Mouse (Mus musculus) hindbrain, embryonic 13.5 days (tissue): ENCODE measurements at regions not wholly inside any gene's neighbourhood (a gene's known extent, or its start where the extent isn't known, plus 50 kb on each side); places are given as distances from the start of the nearest gene placed in this dataset.

ENCODE experiments used
- ATAC-seq: fragments of 200-750 bp; cut with Nextera tagmentation; 2 replicates; pipeline ENCODE4 v1.8.0; 2017; ENCODE audit warnings: moderate TSS enrichment; ENCODE audit not compliant: low FRiP score
- H3K27ac ChIP-seq: fragments of 300-500 bp; sonication (generic); 2 replicates; pipeline ENCODE4 v1.5.1; 2015; ENCODE audit warnings: inconsistent platforms, mild to moderate bottlenecking, moderate library complexity
- H3K27me3 ChIP-seq: fragments of 300-500 bp; sonication (generic); 2 replicates; pipeline ENCODE4 v1.6.1; 2015; ENCODE audit warnings: mild to moderate bottlenecking, inconsistent platforms
- H3K36me3 ChIP-seq: fragments of 300-500 bp; sonication (generic); 2 replicates; pipeline ENCODE4 v1.6.1; 2015; ENCODE audit warnings: mild to moderate bottlenecking, inconsistent platforms
- H3K4me1 ChIP-seq: fragments of 300-500 bp; sonication (generic); replicated peaks from 2 replicates; pipeline ENCODE4 v1.6.1; 2015; ENCODE audit warnings: inconsistent platforms
- H3K4me2 ChIP-seq: fragments of 300-500 bp; sonication (generic); 2 replicates; pipeline ENCODE4 v1.6.1; 2015; ENCODE audit warnings: inconsistent platforms, mild to moderate bottlenecking, moderate library complexity
- H3K4me3 ChIP-seq: fragments of 300-500 bp; sonication (generic); 2 replicates; pipeline ENCODE4 v1.5.1; 2015; ENCODE audit warnings: mild to moderate bottlenecking, inconsistent platforms
- H3K9ac ChIP-seq: fragments of 300-500 bp; sonication (generic); 2 replicates; pipeline ENCODE4 v1.6.1; 2015; ENCODE audit warnings: mild to moderate bottlenecking, inconsistent platforms
- H3K9me3 ChIP-seq: fragments of 300-500 bp; sonication (generic); 2 replicates; pipeline ENCODE4 v1.6.1; 2016; ENCODE audit warnings: inconsistent platforms
- WGBS: fragments of 180-500 bp; shearing (Covaris S2); methylation state at CpG from one replicate; pipeline ENCODE4 v1.1.7; 2015; 5-methylcytosine and 5-hydroxymethylcytosine counted together

DNA sequence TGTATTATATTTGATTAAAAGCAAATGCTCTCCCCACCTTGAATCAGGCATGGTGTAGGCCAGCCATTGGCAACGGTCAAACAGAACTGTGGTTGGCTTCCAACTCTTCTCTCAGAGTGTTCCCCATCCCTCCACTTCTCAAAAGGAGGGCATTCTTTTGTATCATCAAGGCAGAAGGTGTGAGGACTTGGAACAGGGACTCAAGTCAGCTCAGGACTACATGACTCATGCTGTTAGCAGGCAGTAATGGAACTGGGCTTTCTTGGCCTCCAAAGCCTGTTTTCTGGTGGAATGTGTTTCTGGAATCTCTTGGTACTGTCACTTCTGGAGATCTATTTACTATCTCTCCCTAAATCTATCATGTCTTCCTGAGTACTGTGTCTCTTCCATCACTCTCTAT, 216.3 kb upstream of the Slc30a5 start:
- Histone ChIP-seq H3K4me3 (no peak overlapping the region), H3K36me3 (no peaks in the 10 kb centered on the region), H3K4me2 (no peak overlapping the region), H3K9ac (no peak overlapping the region), H3K4me1 (no peaks in the 10 kb centered on the region), H3K27me3 (no peaks in the 10 kb centered on the region), H3K27ac (no peak overlapping the region), H3K9me3 (no peaks in the 10 kb centered on the region)
- ATAC-seq, result no peak
- WGBS, result 92% methylated on average over 1 of the region's 1 CpGs

DNA sequence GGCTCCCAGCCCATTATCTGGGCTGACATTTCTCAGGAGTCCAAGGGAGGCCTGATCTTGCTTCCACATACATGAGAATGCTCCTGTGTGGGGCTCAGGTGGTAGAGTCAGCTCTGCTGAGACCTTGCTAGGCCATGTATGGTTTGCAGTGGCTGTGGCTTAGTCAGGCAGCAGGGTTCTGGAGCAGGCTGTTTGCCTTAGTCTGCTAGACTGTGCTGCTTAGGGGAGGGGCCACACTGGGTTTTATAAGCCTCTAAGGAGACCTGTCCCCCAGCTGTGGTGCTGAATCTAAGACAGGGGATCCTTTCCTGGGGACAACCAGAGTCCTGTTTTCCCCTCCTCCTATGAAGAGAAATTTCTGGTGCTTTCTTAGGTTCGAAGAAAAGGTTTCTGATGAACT, 199.4 kb upstream of the Slc30a5 start:
- H3K9me3 ChIP-seq, result no peaks in the 10 kb centered on the region

DNA sequence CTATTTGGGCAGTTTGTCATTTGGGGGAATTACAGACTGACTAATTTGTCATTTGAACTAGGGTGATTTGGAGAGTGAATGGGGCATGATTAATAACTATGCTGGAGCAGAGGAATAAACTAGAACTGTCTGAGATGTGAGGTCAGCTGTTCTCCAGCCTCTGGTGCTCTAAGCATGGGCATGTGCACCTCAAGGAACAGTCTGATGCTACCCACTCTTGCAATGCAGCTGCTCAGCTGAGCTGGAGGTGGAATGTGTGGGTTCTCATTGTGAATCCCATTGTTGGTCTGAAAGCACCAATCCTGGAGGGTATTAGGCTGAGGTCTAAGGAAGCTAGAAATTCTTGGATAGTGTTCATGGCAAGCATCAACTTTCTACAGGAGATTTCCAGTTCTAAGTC, 192.8 kb upstream of the Slc30a5 start:
- H3K4me1 ChIP-seq, result no peaks in the 10 kb centered on the region
- no peak overlapping the region for H3K4me3 ChIP-seq
- H3K27me3 ChIP-seq, result no peaks in the 10 kb centered on the region
- no peak overlapping the region for H3K9ac ChIP-seq
- H3K4me2 ChIP-seq, result no peak overlapping the region
- no peak for ATAC-seq
- H3K27ac ChIP-seq, result no peak overlapping the region
- no peaks in the 10 kb centered on the region for H3K36me3 ChIP-seq
- no peaks in the 10 kb centered on the region for H3K9me3 ChIP-seq

More for the DNA sequence above, 199.4 kb upstream of the Slc30a5 start:
- Histone ChIP-seq H3K4me2 (no peak overlapping the region), H3K27ac (no peak overlapping the region), H3K4me3 (no peak overlapping the region), H3K27me3 (no peaks in the 10 kb centered on the region), H3K9ac (no peak overlapping the region), H3K36me3 (no peaks in the 10 kb centered on the region), H3K4me1 (no peaks in the 10 kb centered on the region)
- ATAC-seq, result no peak
- WGBS, result 80% methylated on average over 1 of the region's 1 CpGs

DNA sequence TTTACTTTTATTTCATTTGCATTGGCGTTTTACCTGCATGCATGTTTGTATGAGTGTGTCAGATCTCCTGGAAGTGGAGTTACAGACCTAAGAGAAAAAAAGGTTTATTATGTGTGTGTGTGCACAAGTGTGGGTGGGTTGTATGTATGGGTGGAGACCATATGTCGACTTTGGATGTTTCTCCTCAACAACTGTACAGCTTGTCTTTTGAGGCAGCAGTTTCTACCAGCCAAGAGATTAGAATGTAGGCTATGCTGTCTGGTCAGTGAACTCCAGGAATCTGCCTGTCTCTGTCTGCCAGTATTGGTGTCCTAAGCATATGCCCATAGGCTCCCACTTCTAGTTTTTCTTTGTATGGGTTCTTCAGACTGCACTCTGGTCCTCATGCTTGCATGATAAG, 192.3 kb upstream of the Slc30a5 start:
- Histone ChIP-seq H3K36me3 (no peaks in the 10 kb centered on the region), H3K4me1 (no peaks in the 10 kb centered on the region), H3K4me2 (no peak overlapping the region), H3K27me3 (no peaks in the 10 kb centered on the region), H3K4me3 (no peak overlapping the region), H3K9me3 (no peaks in the 10 kb centered on the region), H3K27ac (no peak overlapping the region), H3K9ac (no peak overlapping the region)
- ATAC-seq, result no peak
- 88% methylated on average over 2 of the region's 2 CpGs for WGBS

DNA sequence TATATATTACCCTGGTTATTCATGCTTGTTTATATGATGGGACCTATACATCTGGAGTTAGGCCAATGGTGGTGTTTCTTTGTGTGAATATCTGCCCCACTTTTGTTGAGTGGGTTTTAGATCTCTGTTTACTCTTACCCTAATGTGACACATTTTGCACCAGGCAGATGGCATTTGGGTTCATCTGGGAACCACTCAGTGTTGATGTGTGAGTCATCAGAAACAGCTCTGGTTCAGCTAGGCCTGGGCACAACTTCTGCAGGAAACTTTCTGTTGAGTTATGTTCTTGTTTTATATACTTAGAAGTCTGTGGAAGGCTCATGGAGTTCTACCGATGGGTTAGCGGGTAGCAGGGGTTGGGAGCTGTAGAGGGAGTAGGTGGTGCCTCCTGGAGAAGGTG, 191.7 kb upstream of the Slc30a5 start:
- no peak overlapping the region for H3K27ac ChIP-seq
- no peak for ATAC-seq
- H3K36me3 ChIP-seq, result no peaks in the 10 kb centered on the region
- H3K4me1 ChIP-seq, result no peaks in the 10 kb centered on the region
- no peaks in the 10 kb centered on the region for H3K27me3 ChIP-seq
- no peak overlapping the region for H3K4me3 ChIP-seq
- no peak overlapping the region for H3K4me2 ChIP-seq
- no peak overlapping the region for H3K9ac ChIP-seq
- 93% methylated on average over 2 of the region's 2 CpGs for WGBS
- H3K9me3 ChIP-seq, result no peaks in the 10 kb centered on the region

DNA sequence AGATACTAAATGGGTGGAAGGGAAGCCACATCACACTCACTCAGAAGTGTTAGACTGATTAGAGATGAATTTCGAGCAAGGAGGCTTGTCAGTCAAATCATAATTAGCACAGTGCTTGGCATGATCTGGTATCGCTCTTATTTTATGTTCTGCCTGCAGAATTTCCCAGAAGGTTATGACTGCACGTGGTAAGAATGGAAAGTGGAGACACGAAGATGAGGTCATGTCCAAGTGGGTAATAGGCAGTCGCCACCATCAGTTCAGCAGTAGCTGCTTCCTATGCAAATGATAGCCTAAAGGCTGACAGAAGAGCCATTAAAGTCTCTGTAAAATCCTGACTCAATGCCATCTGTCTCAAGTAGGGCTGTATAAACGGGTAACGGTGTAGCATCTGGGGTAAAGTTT, 186.0 kb upstream of the Slc30a5 start:
- no peak overlapping the region for H3K9ac ChIP-seq
- no peaks in the 10 kb centered on the region for H3K9me3 ChIP-seq
- no peaks in the 10 kb centered on the region for H3K27me3 ChIP-seq
- no peak overlapping the region for H3K4me2 ChIP-seq
- no peaks in the 10 kb centered on the region for H3K36me3 ChIP-seq
- 0 out of 2 replicates have a peak, but pooled peaks cover 3% of the 10 kb centered on the region for H3K4me1 ChIP-seq
- peak; percentile 61 for ATAC-seq
- 58% methylated on average over 7 of the region's 7 CpGs for WGBS
- H3K4me3 ChIP-seq, result no peak overlapping the region
- H3K27ac ChIP-seq, result no peak overlapping the region

DNA sequence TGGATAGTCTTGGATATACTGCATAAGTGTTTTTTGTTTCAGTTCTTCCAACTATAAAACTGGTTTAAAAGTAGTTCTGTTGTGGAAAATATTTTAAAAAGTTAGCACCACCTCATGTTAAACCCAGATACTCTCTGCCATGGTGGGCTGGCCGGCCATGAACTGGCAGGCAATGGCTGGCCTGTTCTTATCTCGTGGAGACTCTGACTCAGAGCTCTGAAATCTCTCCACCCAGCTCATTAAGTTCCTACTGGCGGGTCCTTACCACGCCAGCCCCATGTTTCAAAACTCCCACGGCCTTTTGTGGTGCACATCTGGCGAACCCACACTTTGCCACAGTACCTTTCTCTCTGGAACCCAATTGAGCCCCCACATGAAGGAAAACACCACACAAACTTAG, 183.8 kb upstream of the Slc30a5 start:
- Histone ChIP-seq H3K4me3 (no peak overlapping the region), H3K4me2 (no peak overlapping the region)
- WGBS, result 88% methylated on average over 6 of the region's 6 CpGs

DNA sequence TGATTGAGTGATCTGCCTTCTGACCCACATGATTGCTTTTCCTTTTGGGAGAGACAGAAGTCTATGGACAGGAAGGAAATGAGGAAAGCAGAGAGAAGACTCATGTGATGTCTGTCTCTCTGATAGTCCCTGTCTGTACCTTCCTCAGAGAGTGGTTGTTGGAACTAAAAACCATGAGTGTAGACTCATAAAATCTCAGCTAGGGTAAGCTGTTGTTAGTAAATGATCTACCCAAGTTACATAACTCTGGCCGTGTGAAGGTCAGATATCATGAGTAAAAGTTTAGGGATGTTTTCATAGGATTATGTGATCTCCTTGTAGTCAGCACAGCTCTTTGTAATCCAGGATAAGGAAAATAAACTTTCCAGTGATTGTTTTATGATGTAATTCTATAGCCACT, 183.0 kb upstream of the Slc30a5 start:
- Histone ChIP-seq H3K9ac (no peak overlapping the region), H3K4me2 (no peak overlapping the region), H3K27ac (no peak overlapping the region), H3K4me3 (no peak overlapping the region), H3K27me3 (no peaks in the 10 kb centered on the region), H3K9me3 (no peaks in the 10 kb centered on the region), H3K4me1 (0 out of 2 replicates have a peak, but pooled peaks cover 3% of the 10 kb centered on the region), H3K36me3 (no peaks in the 10 kb centered on the region)
- ATAC-seq, result no peak
- WGBS, result 70% methylated on average over 1 of the region's 1 CpGs

More for the DNA sequence above, 183.8 kb upstream of the Slc30a5 start:
- H3K9me3 ChIP-seq, result no peaks in the 10 kb centered on the region
- H3K27ac ChIP-seq, result no peak overlapping the region
- ATAC-seq, result no peak
- H3K36me3 ChIP-seq, result no peaks in the 10 kb centered on the region
- H3K4me1 ChIP-seq, result 0 out of 2 replicates have a peak, but pooled peaks cover 3% of the 10 kb centered on the region
- H3K9ac ChIP-seq, result no peak overlapping the region
- no peaks in the 10 kb centered on the region for H3K27me3 ChIP-seq

DNA sequence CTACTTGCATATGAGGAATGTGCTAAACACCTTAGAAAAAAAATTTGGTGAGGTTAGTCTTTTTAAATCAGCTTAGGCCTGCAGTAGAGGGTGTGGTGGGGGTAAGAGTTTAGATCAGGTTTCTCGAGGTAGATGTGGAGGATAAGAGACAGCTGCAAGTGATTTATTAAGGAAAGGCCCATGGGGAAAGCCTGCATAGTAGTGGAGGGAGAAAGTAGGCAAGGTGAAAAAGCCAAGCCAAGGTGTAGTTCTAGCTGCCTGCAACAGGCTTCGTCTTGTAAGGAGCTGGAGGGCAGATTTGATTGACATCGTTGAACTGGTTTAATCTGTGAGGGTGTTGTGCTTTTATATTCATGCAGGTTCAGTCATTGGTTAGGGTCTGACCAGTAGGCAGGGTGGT, 182.2 kb upstream of the Slc30a5 start:
- no peaks in the 10 kb centered on the region for H3K36me3 ChIP-seq
- ATAC-seq, result no peak
- H3K27ac ChIP-seq, result no peak overlapping the region
- 88% methylated on average over 3 of the region's 3 CpGs for WGBS
- no peak overlapping the region for H3K4me3 ChIP-seq
- no peaks in the 10 kb centered on the region for H3K9me3 ChIP-seq
- H3K27me3 ChIP-seq, result no peaks in the 10 kb centered on the region
- 0 out of 2 replicates have a peak, but pooled peaks cover 3% of the 10 kb centered on the region for H3K4me1 ChIP-seq
- no peak overlapping the region for H3K9ac ChIP-seq
- no peak overlapping the region for H3K4me2 ChIP-seq

DNA sequence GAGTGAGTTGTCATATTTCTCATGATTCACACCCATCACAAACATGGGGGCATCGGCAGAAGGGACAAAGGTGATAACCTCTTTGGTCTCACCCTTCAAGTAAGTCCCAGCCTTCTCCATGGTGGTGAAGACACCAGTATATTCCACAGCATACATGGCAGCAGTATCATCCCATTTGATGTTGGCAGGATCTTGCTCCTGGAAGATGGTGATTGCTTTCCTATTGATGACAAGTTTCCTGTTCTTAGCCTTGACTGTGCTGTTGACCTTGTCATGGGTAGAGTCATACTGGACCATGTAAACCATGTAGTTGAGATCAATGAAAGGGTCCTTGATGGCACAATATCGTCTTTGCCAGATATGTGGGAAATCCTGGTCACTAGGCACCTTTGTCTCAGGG, 180.4 kb upstream of the Slc30a5 start:
- ATAC-seq, result no peak
- Histone ChIP-seq H3K4me2 (no peak overlapping the region), H3K4me3 (no peak overlapping the region), H3K27me3 (no peaks in the 10 kb centered on the region), H3K27ac (no peak overlapping the region), H3K36me3 (no peaks in the 10 kb centered on the region), H3K9me3 (no peaks in the 10 kb centered on the region), H3K4me1 (no peaks in the 10 kb centered on the region), H3K9ac (no peak overlapping the region)
- WGBS, result 94% methylated on average over 2 of the region's 2 CpGs

DNA sequence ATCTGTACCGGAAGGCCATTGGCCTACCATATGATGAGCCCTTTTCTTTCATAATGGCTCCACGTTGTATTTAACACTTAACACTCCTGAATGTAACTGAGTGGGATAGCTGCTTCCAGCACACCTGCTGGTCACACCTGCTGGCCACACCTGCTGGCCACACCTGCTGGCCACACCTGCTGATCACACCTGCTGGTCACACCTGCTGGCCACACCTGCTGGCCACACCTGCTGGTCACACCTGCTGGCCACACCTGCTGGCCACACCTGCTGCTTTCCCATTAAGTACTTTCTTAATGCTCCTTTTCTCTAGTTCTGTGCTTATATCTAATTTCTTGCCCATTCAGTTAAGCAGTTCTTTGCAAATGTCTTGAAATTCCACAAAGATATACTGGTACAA, 157.4 kb upstream of the Slc30a5 start:
- WGBS, result 95% methylated on average over 2 of the region's 2 CpGs
- no peaks in the 10 kb centered on the region for H3K9me3 ChIP-seq

DNA sequence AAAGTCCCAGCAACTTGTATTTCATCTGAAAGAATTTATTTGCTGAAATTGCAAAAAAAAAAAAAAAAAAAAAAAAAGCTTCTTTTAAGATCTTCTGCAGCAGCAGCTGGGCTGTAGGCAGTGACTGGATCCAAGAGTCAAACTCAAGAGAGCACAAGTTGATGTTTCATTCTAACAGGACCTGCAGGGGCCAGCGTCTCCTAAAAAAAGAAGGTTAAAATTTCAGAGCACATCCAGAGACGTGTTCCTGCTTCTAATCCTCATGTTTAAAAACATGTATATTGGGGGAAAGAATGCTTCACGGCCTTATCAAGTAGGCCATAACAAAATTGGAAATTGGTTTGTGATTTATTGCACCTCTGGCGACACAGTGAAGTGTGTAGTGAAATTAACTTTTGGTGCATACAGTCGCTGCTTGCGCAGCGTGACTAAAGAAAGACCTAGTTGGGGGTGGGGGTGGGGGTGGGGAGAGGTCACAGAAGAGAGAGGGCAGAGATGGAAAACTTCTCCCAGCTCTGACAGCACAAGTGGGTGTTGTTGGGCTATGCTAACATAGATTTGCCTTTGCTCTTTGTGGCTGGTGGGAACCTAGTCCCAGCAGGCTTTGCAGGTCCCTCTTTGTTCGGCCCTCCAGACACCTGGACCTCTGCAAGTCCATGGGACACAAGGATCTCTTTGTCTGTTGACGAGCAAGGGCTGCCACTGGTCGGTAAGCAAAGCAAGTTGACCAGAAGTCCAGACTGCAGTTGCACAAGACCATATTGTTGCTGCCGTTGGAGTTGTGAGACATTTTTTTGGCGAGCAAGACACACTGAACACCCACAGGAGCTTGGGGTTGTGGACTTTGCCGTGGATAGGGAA, 155.7 kb upstream of the Slc30a5 start:
- no peaks in the 10 kb centered on the region for H3K36me3 ChIP-seq
- no peak overlapping the region for H3K4me3 ChIP-seq
- H3K27me3 ChIP-seq, result no peaks in the 10 kb centered on the region
- WGBS, result 64% methylated on average over 13 of the region's 13 CpGs
- H3K4me1 ChIP-seq, result no peaks in the 10 kb centered on the region
- H3K4me2 ChIP-seq, result no peak overlapping the region
- no peaks in the 10 kb centered on the region for H3K9me3 ChIP-seq
- no peak overlapping the region for H3K9ac ChIP-seq
- ATAC-seq, result no peak
- H3K27ac ChIP-seq, result peak overlapping the region; percentile 14; the same call in 1 of the 2 replicates

More for the DNA sequence above, 157.4 kb upstream of the Slc30a5 start:
- Histone ChIP-seq H3K27ac (no peak overlapping the region), H3K4me1 (no peaks in the 10 kb centered on the region), H3K4me3 (no peak overlapping the region), H3K27me3 (no peaks in the 10 kb centered on the region), H3K4me2 (no peak overlapping the region), H3K9ac (no peak overlapping the region), H3K36me3 (no peaks in the 10 kb centered on the region)
- no peak for ATAC-seq

DNA sequence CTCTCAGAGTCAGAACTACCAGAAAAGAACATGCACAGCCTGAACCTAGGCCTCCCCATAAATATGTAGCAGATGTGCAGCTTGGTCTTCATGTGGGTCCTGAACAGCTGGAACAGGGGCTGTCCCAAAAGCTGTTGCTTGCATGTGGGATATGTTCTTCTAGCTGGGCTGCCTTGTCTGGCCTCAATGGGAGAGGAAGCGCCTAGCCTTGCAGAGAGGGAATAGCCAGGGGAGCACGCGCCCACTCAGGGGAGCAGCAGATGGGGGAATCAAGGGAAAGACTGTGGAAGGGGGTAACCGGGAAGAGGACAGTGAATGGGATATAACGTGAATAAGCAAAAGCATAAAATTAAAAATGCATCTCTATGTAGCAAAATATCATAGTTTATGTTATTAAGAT, 154.9 kb upstream of the Slc30a5 start:
- H3K27ac ChIP-seq, result no peak overlapping the region
- H3K36me3 ChIP-seq, result no peaks in the 10 kb centered on the region
- no peaks in the 10 kb centered on the region for H3K27me3 ChIP-seq
- H3K4me2 ChIP-seq, result no peak overlapping the region
- H3K4me3 ChIP-seq, result no peak overlapping the region
- H3K9me3 ChIP-seq, result no peaks in the 10 kb centered on the region
- H3K9ac ChIP-seq, result no peak overlapping the region
- no peaks in the 10 kb centered on the region for H3K4me1 ChIP-seq
- 94% methylated on average over 5 of the region's 5 CpGs for WGBS
- ATAC-seq, result no peak
